Mouse (Mus musculus): ENCODE data around the gene Rtn4rl1. TPM values are rescaled to one million over a fixed set of nuclear protein-coding genes. Genes with fewer than 3 reads are reported as not detected.

Gene Rtn4rl1
- polyA plus RNA-seq, 1 experiment from 2014 or later = 17.8 TPM

DNA sequence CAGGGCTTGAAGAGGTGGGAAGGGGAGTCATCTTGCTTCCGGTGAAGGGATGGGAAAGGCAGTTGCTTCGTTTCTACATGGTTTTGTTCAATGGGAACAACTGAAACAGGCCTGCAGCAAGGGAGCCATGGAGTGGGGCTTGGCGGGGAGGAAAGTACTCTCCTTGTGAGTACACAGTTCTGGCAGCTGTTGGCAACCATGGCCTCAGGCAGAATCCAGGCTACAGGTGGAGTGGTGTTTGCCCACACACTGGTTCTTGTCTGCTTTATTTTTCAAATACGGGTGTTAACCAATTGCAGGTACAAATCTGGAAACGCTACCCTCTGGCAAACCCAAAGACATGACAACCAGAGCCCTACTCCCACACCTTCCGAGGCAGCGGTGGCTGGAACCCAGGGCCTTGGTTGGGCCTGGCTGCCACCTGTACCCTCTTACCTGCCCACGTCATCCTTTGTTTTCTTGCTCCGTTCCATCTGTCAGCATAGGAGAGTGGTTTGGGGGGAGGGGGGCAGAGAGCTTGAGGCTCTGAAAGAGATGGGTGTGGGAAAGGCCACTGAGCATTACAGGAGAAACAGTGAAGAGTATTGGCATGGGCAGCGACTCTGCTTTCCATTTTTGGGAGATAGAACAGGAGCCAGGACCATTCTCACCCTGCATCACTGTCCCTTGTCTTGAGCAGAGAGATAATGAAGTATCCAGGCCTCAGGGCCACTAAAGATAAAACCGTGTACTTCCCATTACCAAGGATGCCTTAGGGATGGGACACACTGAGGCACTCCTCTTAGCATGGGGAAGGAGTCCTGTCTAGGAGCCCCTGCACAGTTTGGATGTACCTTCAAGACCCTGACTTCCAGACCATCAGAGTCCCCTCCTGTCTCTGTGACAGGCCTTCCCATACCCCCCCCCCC is 51.0 kb downstream of the Rtn4rl1 start:
- Histone ChIP-seq H3K9me3 (replicated peaks; ENCODE audit: control insufficient read depth, low read length, poor library complexity, severe bottlenecking) (no peaks in the 10 kb centered on the region), H3K36me3 (ENCODE audit: control insufficient read depth, insufficient read depth, low read length) (no peaks in the 10 kb centered on the region), H3K9ac (ENCODE audit: low read depth, low read length) (no peak overlapping the region), H3K4me1 (ENCODE audit: control insufficient read depth, insufficient read depth, low read length) (peaks cover 36% of the 10 kb centered on the region), H3K4me2 (ENCODE audit: low read length) (no peak overlapping the region), H3K27me3 (ENCODE audit: control insufficient read depth, insufficient read depth, low read depth, low read length) (no peaks in the 10 kb centered on the region), H3K27ac (ENCODE audit: low read length) (no peak overlapping the region), H3K4me3 (ENCODE audit: low read depth, low read length) (no peak overlapping the region)
- no peak for ATAC-seq
- 84% methylated on average over 11 of the region's 11 CpGs for WGBS

DNA sequence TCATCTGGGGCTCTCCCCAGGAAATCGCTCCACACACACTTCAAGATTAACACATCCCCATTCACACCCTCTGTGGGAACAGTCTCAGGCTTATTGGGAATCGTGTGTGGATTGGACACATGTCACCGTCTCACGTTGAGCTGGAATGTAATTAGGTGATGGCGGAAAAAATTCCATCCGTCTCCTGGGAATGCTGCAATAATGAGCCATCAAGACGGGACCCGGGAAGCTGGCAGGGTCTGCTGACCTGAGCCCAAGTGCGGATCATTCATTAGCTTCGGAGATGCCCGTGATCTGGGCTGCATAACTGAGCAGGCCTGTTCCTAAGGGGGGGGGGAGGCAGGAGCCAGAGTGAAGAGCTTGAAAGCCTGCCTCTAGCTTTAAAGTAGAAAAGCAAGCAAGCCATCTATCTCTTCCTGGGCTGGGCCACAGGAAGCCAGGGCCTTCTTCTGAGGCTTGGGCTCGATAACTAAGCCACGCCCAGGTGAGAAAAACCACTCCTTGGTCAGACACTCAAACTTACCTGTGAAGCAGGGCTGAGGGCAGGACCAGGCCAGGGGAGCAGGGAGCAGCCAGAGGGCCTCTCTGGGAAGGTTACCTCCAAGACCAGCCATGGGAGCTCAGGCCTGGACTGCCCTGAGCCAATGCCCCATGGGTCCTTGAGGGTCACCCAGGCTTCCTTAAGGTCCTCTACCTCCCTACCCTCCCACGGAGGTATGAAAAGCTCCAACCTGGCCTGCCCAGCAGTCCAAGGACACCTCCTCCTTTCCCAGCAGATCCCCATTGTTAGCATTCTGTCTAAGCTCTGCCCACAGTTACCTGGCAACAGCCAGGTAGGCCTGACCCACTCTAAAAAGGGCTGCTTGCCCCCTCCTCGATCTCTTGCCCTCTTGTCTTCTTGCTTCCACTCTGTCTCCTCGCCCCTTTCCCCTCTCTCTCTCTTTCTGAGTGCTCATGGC is 52.1 kb downstream of the Rtn4rl1 start:
- H3K9me3 ChIP-seq (replicated peaks; ENCODE audit: control insufficient read depth, low read length, poor library complexity, severe bottlenecking) = no peaks in the 10 kb centered on the region
- no peaks in the 10 kb centered on the region for H3K36me3 ChIP-seq (ENCODE audit: control insufficient read depth, insufficient read depth, low read length)
- H3K4me2 ChIP-seq (ENCODE audit: low read length) = no peak overlapping the region
- H3K27me3 ChIP-seq (ENCODE audit: control insufficient read depth, insufficient read depth, low read depth, low read length) = no peaks in the 10 kb centered on the region
- ATAC-seq = peak; percentile 49; the same call in 1 of the 2 replicates
- 31% methylated on average over 16 of the region's 16 CpGs for WGBS
- 0 out of 2 replicates have a peak overlapping the region, but pooled peaks have one; percentile 38 for H3K27ac ChIP-seq (ENCODE audit: low read length)
- H3K4me3 ChIP-seq (ENCODE audit: low read depth, low read length) = no peak overlapping the region
- H3K4me1 ChIP-seq (ENCODE audit: control insufficient read depth, insufficient read depth, low read length) = peaks cover 36% of the 10 kb centered on the region
- H3K9ac ChIP-seq (ENCODE audit: low read depth, low read length) = peak overlapping the region; percentile 4; the same call in 1 of the 2 replicates

DNA sequence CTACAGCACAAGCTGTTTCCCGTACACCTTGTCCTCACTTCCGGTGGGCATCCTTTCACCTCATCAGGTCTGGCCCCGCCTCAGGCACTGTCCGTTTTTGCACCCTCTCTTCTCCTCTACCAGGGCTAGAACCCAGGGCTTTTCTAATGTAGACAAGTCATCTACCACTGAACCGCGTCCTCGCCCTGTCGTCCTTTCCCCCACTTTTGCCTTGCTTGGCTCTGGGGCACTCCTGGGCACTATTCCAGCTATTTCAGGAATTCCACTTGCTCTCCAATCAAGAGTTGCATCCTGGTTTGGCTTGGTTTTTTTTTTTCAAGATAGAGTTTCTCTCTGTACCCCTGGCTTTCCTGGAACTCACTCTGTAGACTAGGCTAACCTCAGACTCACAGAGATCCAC is 53.0 kb downstream of the Rtn4rl1 start:
- Histone ChIP-seq H3K4me3 (ENCODE audit: low read depth, low read length) (no peak overlapping the region), H3K9ac (ENCODE audit: low read depth, low read length) (no peak overlapping the region), H3K27me3 (ENCODE audit: control insufficient read depth, insufficient read depth, low read depth, low read length) (no peaks in the 10 kb centered on the region), H3K4me2 (ENCODE audit: low read length) (no peak overlapping the region), H3K36me3 (ENCODE audit: control insufficient read depth, insufficient read depth, low read length) (no peaks in the 10 kb centered on the region), H3K9me3 (replicated peaks; ENCODE audit: control insufficient read depth, low read length, poor library complexity, severe bottlenecking) (no peaks in the 10 kb centered on the region), H3K27ac (ENCODE audit: low read length) (no peak overlapping the region), H3K4me1 (ENCODE audit: control insufficient read depth, insufficient read depth, low read length) (peaks cover 36% of the 10 kb centered on the region)
- ATAC-seq = no peak
- 89% methylated on average over 8 of the region's 8 CpGs for WGBS

DNA sequence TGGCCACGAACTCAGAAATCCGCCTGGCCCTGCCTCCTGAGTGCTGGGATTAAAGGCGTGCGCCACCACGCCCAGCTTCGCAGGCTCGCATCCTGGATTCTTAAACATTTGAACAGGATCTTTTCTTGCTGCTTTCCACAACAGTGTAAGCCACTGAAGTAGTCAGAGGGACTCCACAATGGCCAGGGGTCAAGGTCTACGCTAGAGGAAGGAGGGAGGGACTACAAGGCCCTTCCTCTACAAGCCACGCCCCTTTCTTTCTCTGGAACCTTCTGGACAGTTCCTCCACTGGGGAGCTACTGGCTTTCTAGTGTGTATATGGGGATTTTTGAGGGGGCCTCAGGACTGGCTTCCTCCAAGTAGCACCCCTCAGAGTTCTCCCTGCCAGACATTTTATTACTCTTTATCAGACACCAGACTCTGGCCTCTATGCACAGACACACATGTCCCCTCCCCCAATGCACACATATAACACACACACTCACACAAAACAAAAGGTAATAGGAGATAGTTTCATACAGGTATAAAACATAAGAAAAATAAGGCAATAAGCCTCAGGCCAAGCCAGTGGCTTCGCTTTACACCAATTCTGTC is 53.7 kb downstream of the Rtn4rl1 start:
- peaks cover 35% of the 10 kb centered on the region for H3K4me1 ChIP-seq (ENCODE audit: control insufficient read depth, insufficient read depth, low read length)
- H3K4me3 ChIP-seq (ENCODE audit: low read depth, low read length) = no peak overlapping the region
- no peak overlapping the region for H3K4me2 ChIP-seq (ENCODE audit: low read length)
- H3K27me3 ChIP-seq (ENCODE audit: control insufficient read depth, insufficient read depth, low read depth, low read length) = no peaks in the 10 kb centered on the region
- H3K36me3 ChIP-seq (ENCODE audit: control insufficient read depth, insufficient read depth, low read length) = no peaks in the 10 kb centered on the region
- ATAC-seq = no peak
- no peak overlapping the region for H3K27ac ChIP-seq (ENCODE audit: low read length)
- no peak overlapping the region for H3K9ac ChIP-seq (ENCODE audit: low read depth, low read length)
- WGBS = 91% methylated on average over 10 of the region's 10 CpGs
- no peaks in the 10 kb centered on the region for H3K9me3 ChIP-seq (replicated peaks; ENCODE audit: control insufficient read depth, low read length, poor library complexity, severe bottlenecking)

DNA sequence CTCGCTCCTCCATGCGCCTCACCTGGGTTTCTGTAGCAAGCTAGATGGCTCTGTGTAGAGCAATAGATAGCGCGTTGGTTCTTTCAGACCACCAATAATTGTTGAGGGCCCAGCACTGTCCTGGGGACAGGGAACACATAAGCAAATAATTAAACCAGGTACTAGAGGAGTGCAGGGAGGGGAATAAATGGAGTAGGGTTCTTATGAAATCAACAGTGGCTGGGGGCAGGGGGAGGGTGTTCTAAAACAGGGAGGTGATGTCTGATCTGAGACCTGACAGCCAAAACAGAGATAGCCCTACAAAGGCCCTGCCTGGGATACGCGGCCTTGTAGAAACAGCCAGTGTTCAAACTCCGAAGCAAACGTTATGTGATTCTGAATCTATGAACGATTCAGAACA is 56.0 kb downstream of the Rtn4rl1 start:
- peaks cover 27% of the 10 kb centered on the region for H3K4me1 ChIP-seq (ENCODE audit: control insufficient read depth, insufficient read depth, low read length)
- no peak for ATAC-seq
- H3K9me3 ChIP-seq (replicated peaks; ENCODE audit: control insufficient read depth, low read length, poor library complexity, severe bottlenecking) = no peaks in the 10 kb centered on the region
- 70% methylated on average over 9 of the region's 9 CpGs for WGBS
- H3K4me2 ChIP-seq (ENCODE audit: low read length) = no peak overlapping the region
- no peak overlapping the region for H3K27ac ChIP-seq (ENCODE audit: low read length)
- H3K9ac ChIP-seq (ENCODE audit: low read depth, low read length) = peak overlapping the region; percentile 10; the same call in 1 of the 2 replicates
- no peak overlapping the region for H3K4me3 ChIP-seq (ENCODE audit: low read depth, low read length)
- H3K27me3 ChIP-seq (ENCODE audit: control insufficient read depth, insufficient read depth, low read depth, low read length) = no peaks in the 10 kb centered on the region
- no peaks in the 10 kb centered on the region for H3K36me3 ChIP-seq (ENCODE audit: control insufficient read depth, insufficient read depth, low read length)

DNA sequence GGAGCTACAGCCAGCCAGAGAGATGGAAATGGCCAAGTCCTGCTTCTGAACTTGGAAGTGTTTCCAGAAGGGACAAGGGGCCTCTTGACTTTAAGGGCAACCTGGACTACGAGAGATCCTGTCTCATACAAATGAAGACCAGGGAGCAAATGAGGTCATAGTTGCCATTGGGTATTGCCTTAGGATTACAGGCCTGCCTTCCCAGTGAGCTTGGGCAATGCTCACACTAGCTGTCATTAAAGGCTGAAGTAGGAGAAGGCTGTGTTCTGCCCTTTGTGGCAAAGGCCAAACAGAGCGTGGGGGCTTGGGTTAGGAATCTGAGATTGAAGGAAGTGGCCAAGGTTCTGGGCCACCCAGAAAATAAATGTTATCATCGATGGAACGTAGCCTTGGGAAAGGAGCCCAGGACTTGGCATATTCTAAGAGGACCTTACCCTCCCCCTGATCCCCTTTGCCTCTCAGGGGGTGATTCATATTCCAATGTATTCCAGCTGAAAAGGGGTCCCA is 57.5 kb downstream of the Rtn4rl1 start:
- 78% methylated on average over 4 of the region's 4 CpGs for WGBS
- ATAC-seq = no peak

DNA sequence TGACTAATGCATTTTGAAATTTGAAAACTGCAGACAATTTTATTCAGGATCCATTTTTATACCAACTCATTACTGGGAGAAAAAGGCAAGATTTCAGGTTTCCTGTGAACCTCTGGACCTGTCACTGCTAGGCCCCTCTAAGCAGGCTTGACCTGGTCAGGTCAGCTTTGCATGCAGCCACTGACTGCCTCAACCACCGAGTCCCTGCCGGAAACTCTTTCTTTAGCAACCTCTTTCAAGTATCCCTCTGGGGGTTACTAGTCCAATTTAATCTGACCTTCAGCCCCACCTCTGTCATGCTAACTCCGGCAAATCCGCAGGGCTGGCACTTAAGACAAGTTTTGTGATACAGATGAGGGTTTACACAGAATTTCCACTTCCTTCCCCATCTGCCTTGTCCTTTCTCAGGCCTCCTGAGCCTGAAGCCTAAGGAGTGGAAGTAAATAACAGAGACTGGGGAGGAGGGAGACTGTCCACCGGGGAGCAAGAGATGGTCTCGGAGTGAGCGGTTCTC is 58.0 kb downstream of the Rtn4rl1 start:
- Histone ChIP-seq H3K27me3 (ENCODE audit: control insufficient read depth, insufficient read depth, low read depth, low read length) (no peaks in the 10 kb centered on the region), H3K9me3 (replicated peaks; ENCODE audit: control insufficient read depth, low read length, poor library complexity, severe bottlenecking) (no peaks in the 10 kb centered on the region), H3K4me1 (ENCODE audit: control insufficient read depth, insufficient read depth, low read length) (peaks cover 10% of the 10 kb centered on the region), H3K27ac (ENCODE audit: low read length) (no peak overlapping the region), H3K36me3 (ENCODE audit: control insufficient read depth, insufficient read depth, low read length) (no peaks in the 10 kb centered on the region), H3K4me3 (ENCODE audit: low read depth, low read length) (no peak overlapping the region), H3K9ac (ENCODE audit: low read depth, low read length) (no peak overlapping the region), H3K4me2 (ENCODE audit: low read length) (no peak overlapping the region)
- ATAC-seq = no peak
- WGBS = 39% methylated on average over 7 of the region's 7 CpGs

More for the DNA sequence above, 57.5 kb downstream of the Rtn4rl1 start:
- Histone ChIP-seq H3K4me1 (ENCODE audit: control insufficient read depth, insufficient read depth, low read length) (peaks cover 12% of the 10 kb centered on the region), H3K4me3 (ENCODE audit: low read depth, low read length) (no peak overlapping the region), H3K36me3 (ENCODE audit: control insufficient read depth, insufficient read depth, low read length) (no peaks in the 10 kb centered on the region), H3K4me2 (ENCODE audit: low read length) (no peak overlapping the region), H3K9ac (ENCODE audit: low read depth, low read length) (no peak overlapping the region), H3K9me3 (replicated peaks; ENCODE audit: control insufficient read depth, low read length, poor library complexity, severe bottlenecking) (no peaks in the 10 kb centered on the region), H3K27me3 (ENCODE audit: control insufficient read depth, insufficient read depth, low read depth, low read length) (no peaks in the 10 kb centered on the region), H3K27ac (ENCODE audit: low read length) (no peak overlapping the region)

DNA sequence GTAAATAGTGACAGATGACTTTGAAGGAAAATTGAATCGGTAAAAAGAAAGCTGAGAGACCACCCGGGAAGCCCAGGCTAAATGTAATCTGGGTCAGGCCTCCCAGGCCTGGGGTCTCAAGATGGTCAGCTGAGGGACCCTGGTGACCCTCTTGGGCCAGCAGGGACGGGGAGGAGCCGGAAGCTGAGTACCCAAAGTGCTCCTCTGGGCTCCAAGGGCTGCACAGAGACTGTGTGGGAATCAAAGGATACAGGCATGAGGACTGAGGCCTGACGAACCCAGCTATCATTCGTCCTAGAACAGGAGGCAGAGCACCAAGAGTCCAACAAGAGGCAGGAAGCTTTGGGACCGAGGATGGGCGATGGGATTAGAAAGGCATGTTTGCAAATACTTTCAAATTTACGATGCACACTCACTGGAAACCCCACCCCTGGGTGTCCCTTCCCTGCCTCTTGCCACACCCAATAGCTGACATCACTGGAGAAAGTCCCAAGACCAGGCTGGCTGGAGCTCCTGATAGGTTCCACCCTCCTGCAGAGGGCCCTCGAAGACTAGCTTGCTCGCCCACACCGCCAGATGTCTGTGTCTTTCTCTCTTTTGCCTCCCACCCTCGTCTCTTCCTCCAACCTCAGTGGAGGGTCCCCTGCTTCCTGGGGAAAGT is 60.8 kb downstream of the Rtn4rl1 start:
- Histone ChIP-seq H3K36me3 (ENCODE audit: control insufficient read depth, insufficient read depth, low read length) (no peaks in the 10 kb centered on the region), H3K9ac (ENCODE audit: low read depth, low read length) (no peak overlapping the region), H3K27ac (ENCODE audit: low read length) (no peak overlapping the region), H3K4me2 (ENCODE audit: low read length) (no peak overlapping the region), H3K4me3 (ENCODE audit: low read depth, low read length) (no peak overlapping the region), H3K4me1 (ENCODE audit: control insufficient read depth, insufficient read depth, low read length) (peaks cover under 1% of the 10 kb centered on the region; the same call in 1 of the 2 replicates), H3K27me3 (ENCODE audit: control insufficient read depth, insufficient read depth, low read depth, low read length) (no peaks in the 10 kb centered on the region), H3K9me3 (replicated peaks; ENCODE audit: control insufficient read depth, low read length, poor library complexity, severe bottlenecking) (no peaks in the 10 kb centered on the region)
- ATAC-seq = no peak
- 70% methylated on average over 13 of the region's 13 CpGs for WGBS

Data from midbrain, embryonic 16.5 days (tissue).